Mouse (Mus musculus): ENCODE data around the gene Inf2.

DNA sequence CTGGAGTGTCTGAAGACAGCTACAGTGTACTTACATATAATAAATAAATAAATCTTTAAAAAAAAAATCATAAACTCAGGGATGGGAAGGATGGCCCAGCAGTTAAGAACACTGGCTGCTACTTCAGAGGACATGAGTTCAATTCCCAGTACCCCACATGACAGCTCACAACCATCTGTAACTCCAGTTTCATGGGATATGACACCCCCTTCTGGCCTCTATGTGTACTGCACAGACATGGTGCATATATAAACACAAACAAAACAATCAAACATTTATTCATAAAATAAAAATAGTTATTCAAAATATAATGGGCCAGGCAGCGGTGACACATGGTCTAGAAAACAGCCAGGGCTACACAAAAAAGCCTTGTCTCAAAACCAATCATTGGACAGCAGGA, 39.3 kb upstream of the Inf2 start:
- TF ChIP-seq GATA1 (IDR thresholded peaks at IDR 0.05; ENCODE audit: borderline replicate concordance, low read length), result no peak
- TF ChIP-seq FLI1 (IDR thresholded peaks at IDR 0.05; ENCODE audit: low read length), result no peak

Data from megakaryocyte, embryonic 14.5 days (primary cell).